31 mouse cellular contexts compared by ENCODE assay signal in genomic region chr2:17211105-17211504, GRCm38 (mm10).
"Had no signal": no experiment of that assay in that cellular context is flagged by ENCODE, and none has a peak within 500 bp of the region (broad histone marks: within the 10 kb centered on the region; RNA-seq: fewer than 3 reads in every experiment).

No protein-coding gene starts in this region.

- H3K27ac ChIP-seq: left cerebral cortex, adult 2 months; limb, embryonic 12.5 days; limb, embryonic 15.5 days; liver, embryonic 12.5 days; liver, embryonic 13.5 days; liver, embryonic 14.5 days; liver, embryonic 15.5 days; lung, embryonic 15.5 days; macrophage; midbrain, embryonic 10.5 days; midbrain, embryonic 12.5 days; midbrain, embryonic 13.5 days; midbrain, embryonic 15.5 days; neural tube, embryonic 12.5 days had no signal

- H3K27me3 ChIP-seq: limb, embryonic 12.5 days; limb, embryonic 15.5 days; liver, embryonic 12.5 days; liver, embryonic 13.5 days; liver, embryonic 15.5 days; lung, embryonic 15.5 days; megakaryocyte, embryonic 14.5 days; midbrain, embryonic 12.5 days; midbrain, embryonic 13.5 days; midbrain, embryonic 15.5 days; neural tube, embryonic 12.5 days had no signal

- H3K4me3 ChIP-seq: left cerebral cortex, adult 2 months; limb, embryonic 12.5 days; limb, embryonic 15.5 days; liver, embryonic 12.5 days; liver, embryonic 13.5 days; liver, embryonic 15.5 days; lung, embryonic 15.5 days; megakaryocyte, embryonic 14.5 days; midbrain, embryonic 10.5 days; midbrain, embryonic 12.5 days; midbrain, embryonic 13.5 days; midbrain, embryonic 15.5 days; myocyte; neural tube, embryonic 12.5 days had no signal

- H3K4me2 ChIP-seq: limb, embryonic 12.5 days; limb, embryonic 15.5 days; liver, embryonic 11.5 days; liver, embryonic 12.5 days; liver, embryonic 13.5 days; liver, embryonic 15.5 days; lung, embryonic 14.5 days; lung, embryonic 15.5 days; midbrain, embryonic 11.5 days; midbrain, embryonic 12.5 days; midbrain, embryonic 13.5 days; midbrain, embryonic 15.5 days; neural tube, embryonic 12.5 days had no signal

- ATAC-seq: liver, embryonic 12.5 days; liver, postnatal 0 days; lung, postnatal 0 days; midbrain, embryonic 13.5 days; midbrain, embryonic 15.5 days; midbrain, embryonic 16.5 days had no signal

- H3K9me3 ChIP-seq: limb, embryonic 12.5 days; limb, embryonic 15.5 days; liver, embryonic 12.5 days; liver, embryonic 13.5 days; liver, embryonic 15.5 days; lung, embryonic 15.5 days; megakaryocyte, embryonic 14.5 days; midbrain, embryonic 10.5 days; midbrain, embryonic 12.5 days; midbrain, embryonic 13.5 days; midbrain, embryonic 15.5 days; neural tube, embryonic 12.5 days had no signal

- DNase-seq: left cerebral cortex, postnatal 4 days; liver; liver, embryonic 13.5 days; liver, postnatal 0 days; lung, adult 18-20 months; lung, adult 2 months; lung, embryonic 14.5 days; lung, postnatal 10 days; lung, postnatal 14 days; lung, postnatal 36 days; lung, postnatal 4 days; midbrain, embryonic 14.5 days had no signal

- H3K4me1 ChIP-seq: limb, embryonic 12.5 days; limb, embryonic 15.5 days; liver, embryonic 12.5 days; liver, embryonic 13.5 days; liver, embryonic 15.5 days; lung, embryonic 15.5 days; megakaryocyte, embryonic 14.5 days; midbrain, embryonic 10.5 days; midbrain, embryonic 12.5 days; midbrain, embryonic 13.5 days; midbrain, embryonic 15.5 days; neural tube, embryonic 12.5 days had no signal

- H3K36me3 ChIP-seq: limb, embryonic 12.5 days; limb, embryonic 15.5 days; liver, embryonic 12.5 days; liver, embryonic 13.5 days; liver, embryonic 15.5 days; lung, embryonic 15.5 days; midbrain, embryonic 10.5 days; midbrain, embryonic 12.5 days; midbrain, embryonic 13.5 days; midbrain, embryonic 15.5 days; neural tube, embryonic 12.5 days had no signal

- H3K9ac ChIP-seq: limb, embryonic 12.5 days; limb, embryonic 15.5 days; liver, embryonic 12.5 days; liver, embryonic 13.5 days; liver, embryonic 14.5 days; liver, embryonic 15.5 days; liver, postnatal 0 days; lung, embryonic 14.5 days; lung, embryonic 15.5 days; midbrain, embryonic 12.5 days; midbrain, embryonic 13.5 days; midbrain, embryonic 15.5 days; neural tube, embryonic 12.5 days had no signal
